Mouse (Mus musculus) midbrain, postnatal 0 days (tissue): Measurements from ENCODE around the gene Vti1a. TPM values are rescaled to one million over a fixed set of nuclear protein-coding genes. Genes with fewer than 3 reads are reported as not detected.

Experiments used
- ATAC-seq: fragments of 200-750 bp; cut with Nextera tagmentation; 2 replicates; pipeline ENCODE4 v1.8.0; 2017; ENCODE audit warnings: moderate number of reproducible peaks, mild to moderate bottlenecking, moderate TSS enrichment, moderate library complexity; ENCODE audit not compliant: low FRiP score
- DNase-seq: peaks from one replicate; pipeline ENCODE4 v3.0.0-alpha.2; 2015; ENCODE audit warnings: low spot score
- H3K27ac ChIP-seq: fragments of 300-500 bp; sonication (generic); 2 replicates; pipeline ENCODE4 v1.5.1; 2014; ENCODE audit warnings: low read depth, mild to moderate bottlenecking, low read length, mixed read lengths
- H3K27me3 ChIP-seq: fragments of 300-500 bp; sonication (generic); 2 replicates; pipeline ENCODE4 v1.6.1; 2014; ENCODE audit warnings: low read length, control low read depth, mixed read lengths; ENCODE audit not compliant: insufficient read depth
- H3K36me3 ChIP-seq: fragments of 300-500 bp; sonication (generic); 2 replicates; pipeline ENCODE4 v1.6.1; 2014; ENCODE audit warnings: low read length, control low read depth, mixed read lengths; ENCODE audit not compliant: insufficient read depth
- H3K4me1 ChIP-seq: fragments of 300-500 bp; sonication (generic); 2 replicates; pipeline ENCODE4 v1.6.1; 2014; ENCODE audit warnings: mild to moderate bottlenecking, control low read depth, antibody characterized with exemption, low read length, mixed read lengths; ENCODE audit not compliant: insufficient read depth
- H3K4me2 ChIP-seq: fragments of 300-500 bp; sonication (generic); 2 replicates; pipeline ENCODE4 v1.6.1; 2014; ENCODE audit warnings: low read depth, mild to moderate bottlenecking, low read length, mixed read lengths; ENCODE audit not compliant: poor library complexity, severe bottlenecking
- H3K4me3 ChIP-seq: fragments of 300-500 bp; sonication (generic); 2 replicates; pipeline ENCODE4 v1.5.1; 2014; ENCODE audit warnings: low read depth, mild to moderate bottlenecking, low read length, moderate library complexity
- H3K9ac ChIP-seq: fragments of 300-500 bp; sonication (generic); replicated peaks from 2 replicates; pipeline ENCODE4 v1.6.1; 2014; ENCODE audit warnings: mild to moderate bottlenecking, low read length, moderate library complexity, mixed read lengths; ENCODE audit not compliant: poor library complexity, severe bottlenecking
- H3K9me3 ChIP-seq: fragments of 300-500 bp; sonication (generic); 2 replicates; pipeline ENCODE4 v1.6.1; 2016; ENCODE audit warnings: low read length, control low read depth
- CTCF ChIP-seq: IDR thresholded peaks from 2 replicates; pipeline ENCODE4 v1.5.1; 2016; ENCODE audit warnings: antibody characterized with exemption, mild to moderate bottlenecking
- WGBS: fragments of 180-500 bp; shearing (Covaris S2); extraction: QIAGEN DNeasy Blood & Tissue Kit; methylation state at CpG from one replicate; pipeline ENCODE4 v1.1.7; 2014; 5-methylcytosine and 5-hydroxymethylcytosine counted together
- polyA plus RNA-seq: library from polyadenylated mRNA; unstranded; fragments of >200 nt; fragmentation: Nextera tagmentation; extraction: Ambion mirVana; gene quantifications from 2 replicates; pipeline ENCODE4 v1.2.1, GENCODE M21; 2015
- total RNA-seq: library from RNA; depleted of rRNA; stranded (reverse); fragments of >200 nt; gene quantifications from 2 replicates; pipeline ENCODE4 v1.2.3, GENCODE M21; 2014

The Vti1a gene
- total and polyA plus RNA-seq, 2 experiments from 2014 or later: 34.2 to 43.2 TPM

DNA sequence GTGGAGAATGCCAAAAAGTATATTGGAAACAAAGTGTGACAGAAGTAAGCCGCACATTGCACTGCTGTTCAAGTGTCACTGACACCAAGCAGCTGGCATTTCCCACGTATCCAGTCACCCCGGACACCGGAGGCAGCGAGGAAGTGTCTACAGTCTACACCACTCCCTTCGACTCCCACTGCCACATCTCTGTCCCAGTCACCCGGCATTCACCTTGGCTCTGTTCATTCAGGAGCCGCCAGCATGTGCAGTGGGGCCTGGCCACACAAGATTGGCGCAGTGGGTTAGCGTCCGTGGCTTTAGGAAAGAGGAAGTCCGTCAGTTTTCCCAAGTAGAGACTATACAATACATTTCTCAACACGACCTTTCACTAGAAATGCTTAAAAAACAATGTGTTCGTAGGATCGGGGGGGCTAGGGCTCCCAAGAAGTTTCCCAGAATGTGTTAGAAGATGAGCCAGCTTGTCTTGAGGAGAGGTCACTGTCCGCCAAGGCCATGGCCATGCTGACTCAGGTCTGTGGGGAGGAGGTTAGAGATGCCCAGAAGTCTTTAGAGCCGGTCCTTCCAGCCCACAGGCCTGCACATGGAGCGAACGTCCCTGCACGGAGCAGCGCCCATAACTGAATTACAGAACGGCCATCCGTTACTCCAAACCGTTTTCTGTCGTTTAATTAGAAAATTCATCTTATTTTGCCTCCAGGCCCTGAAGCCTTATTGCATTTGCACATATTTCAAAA is 261.4 kb downstream of the Vti1a start:
- no peak overlapping the region for H3K4me3 ChIP-seq
- H3K9ac ChIP-seq: no peak overlapping the region
- TF ChIP-seq CTCF: no peak
- H3K9me3 ChIP-seq: no peaks in the 10 kb centered on the region
- H3K4me1 ChIP-seq: peaks cover 7% of the 10 kb centered on the region; the same call in 1 of the 2 replicates
- no peaks in the 10 kb centered on the region for H3K36me3 ChIP-seq
- no peak overlapping the region for H3K27ac ChIP-seq
- no peaks in the 10 kb centered on the region for H3K27me3 ChIP-seq
- ATAC-seq: no peak
- DNase-seq: no peak
- 82% methylated on average over 25 of the region's 25 CpGs for WGBS
- H3K4me2 ChIP-seq: no peak overlapping the region

DNA sequence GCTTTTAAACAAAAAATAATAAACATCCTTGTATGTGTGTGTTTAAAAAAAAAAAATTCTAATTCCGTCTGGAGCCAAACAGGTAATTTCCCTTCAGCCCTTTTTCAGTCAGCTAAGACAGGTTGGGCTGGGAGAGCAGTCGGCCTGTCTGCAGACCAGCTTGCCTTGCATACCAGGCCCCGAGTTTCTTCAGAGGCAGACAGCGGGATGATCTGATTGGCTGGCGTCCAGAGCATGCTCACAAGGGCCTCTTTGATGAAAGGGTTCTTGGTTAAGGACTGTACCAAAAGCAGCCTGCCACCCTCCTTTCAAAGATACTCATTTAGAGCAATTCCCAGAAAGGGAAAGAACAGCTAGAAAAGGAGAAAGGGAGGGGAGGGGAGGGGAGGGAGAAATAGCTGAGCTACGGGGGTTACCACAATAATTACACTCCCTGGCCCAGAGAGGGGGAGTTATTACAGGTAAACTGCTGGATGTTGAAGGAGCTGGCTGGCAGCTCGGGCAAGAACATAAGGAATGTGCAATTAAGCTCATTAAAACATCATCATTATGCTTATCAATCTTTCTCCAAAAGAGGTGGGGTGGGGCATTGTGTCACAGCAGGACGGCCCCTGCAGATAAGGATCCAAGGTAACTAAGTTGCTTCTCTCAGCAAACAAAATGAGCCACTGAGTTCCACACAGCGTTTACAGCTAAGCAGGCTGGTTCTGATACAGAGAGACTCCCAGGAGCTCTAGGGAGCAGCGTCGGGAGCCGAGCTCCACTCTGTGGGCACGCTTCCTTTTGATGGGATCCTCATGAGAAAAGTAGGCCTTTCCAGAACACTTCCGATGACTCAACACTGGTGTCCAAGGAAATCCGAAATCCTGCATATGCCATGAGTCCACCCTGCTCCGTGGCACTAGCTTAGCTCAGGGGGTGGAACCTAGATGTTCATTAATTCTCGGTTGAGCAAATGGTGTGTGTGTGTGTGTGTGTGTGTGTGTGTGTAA is 262.3 kb downstream of the Vti1a start:
- 0 out of 2 replicates have a peak overlapping the region, but pooled peaks have one; percentile 10 for H3K4me2 ChIP-seq
- ATAC-seq (peak; percentile 85), DNase-seq (peak; percentile 90)
- H3K27me3 ChIP-seq: no peaks in the 10 kb centered on the region
- H3K4me1 ChIP-seq: peaks cover 7% of the 10 kb centered on the region; the same call in 1 of the 2 replicates
- H3K27ac ChIP-seq: peak overlapping the region; percentile 47
- H3K4me3 ChIP-seq: no peak overlapping the region
- no peak for TF ChIP-seq CTCF
- H3K36me3 ChIP-seq: no peaks in the 10 kb centered on the region
- 45% methylated on average over 17 of the region's 17 CpGs for WGBS
- H3K9me3 ChIP-seq: no peaks in the 10 kb centered on the region
- no peak overlapping the region for H3K9ac ChIP-seq

DNA sequence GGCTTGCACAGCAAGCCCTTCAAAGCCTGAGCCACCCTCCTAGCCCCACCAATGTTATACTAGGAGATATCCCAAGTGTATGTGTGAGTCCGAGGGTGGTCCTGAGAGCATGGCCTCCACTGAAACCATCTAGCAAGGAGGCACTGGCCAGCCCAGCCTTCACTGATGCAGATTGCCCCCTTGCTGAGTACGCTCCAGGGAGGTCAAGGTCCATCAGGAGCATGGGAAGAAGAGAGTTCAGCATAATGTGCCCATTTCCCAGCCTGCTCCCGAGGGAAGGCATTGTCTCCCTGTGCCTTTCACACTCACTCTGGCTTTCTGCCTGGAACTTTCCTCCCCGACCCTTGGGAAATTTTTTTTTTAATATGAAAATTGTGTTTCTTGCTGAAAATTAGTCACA is 263.2 kb downstream of the Vti1a start:
- TF ChIP-seq CTCF: no peak
- 93% methylated on average over 4 of the region's 4 CpGs for WGBS
- Histone ChIP-seq H3K4me3 (no peak overlapping the region), H3K27me3 (no peaks in the 10 kb centered on the region), H3K9me3 (no peaks in the 10 kb centered on the region), H3K36me3 (no peaks in the 10 kb centered on the region), H3K27ac (no peak overlapping the region), H3K9ac (no peak overlapping the region), H3K4me1 (peaks cover 7% of the 10 kb centered on the region; the same call in 1 of the 2 replicates), H3K4me2 (no peak overlapping the region)
- DNase-seq (no peak), ATAC-seq (no peak)

DNA sequence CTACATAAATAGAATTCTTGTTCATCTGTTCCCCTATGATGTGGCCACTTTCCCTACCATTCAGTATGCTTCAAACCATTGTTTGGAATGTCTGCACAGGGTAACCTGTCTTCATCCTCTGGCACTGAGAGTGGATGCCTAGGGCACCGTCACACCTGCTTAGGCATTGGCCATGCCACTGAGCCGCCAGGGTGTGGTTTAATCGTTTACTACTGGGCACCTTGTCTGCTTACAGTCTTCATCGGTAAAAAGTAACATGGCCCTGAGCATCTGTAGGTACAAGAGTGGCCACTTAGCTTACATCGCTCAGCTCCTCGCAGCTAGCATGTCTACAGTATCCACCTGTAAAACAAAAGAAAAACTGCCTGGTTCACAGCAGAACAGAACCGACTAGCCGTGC is 264.1 kb downstream of the Vti1a start:
- ATAC-seq (no peak), DNase-seq (no peak)
- Histone ChIP-seq H3K9me3 (no peaks in the 10 kb centered on the region), H3K4me2 (no peak overlapping the region), H3K27ac (no peak overlapping the region), H3K27me3 (no peaks in the 10 kb centered on the region), H3K4me3 (no peak overlapping the region), H3K9ac (no peak overlapping the region), H3K36me3 (no peaks in the 10 kb centered on the region), H3K4me1 (peaks cover 7% of the 10 kb centered on the region; the same call in 1 of the 2 replicates)
- 89% methylated on average over 8 of the region's 8 CpGs for WGBS
- TF ChIP-seq CTCF: no peak

- DNase-seq (no peak), ATAC-seq (no peak)
- H3K27me3 ChIP-seq: no peaks in the 10 kb centered on the region
- no peak overlapping the region for H3K9ac ChIP-seq
- 91% methylated on average over 6 of the region's 6 CpGs for WGBS
- H3K4me2 ChIP-seq: no peak overlapping the region
- no peak overlapping the region for H3K27ac ChIP-seq
- no peaks in the 10 kb centered on the region for H3K9me3 ChIP-seq
- H3K4me3 ChIP-seq: no peak overlapping the region
- H3K4me1 ChIP-seq: peaks cover 7% of the 10 kb centered on the region; the same call in 1 of the 2 replicates
- no peaks in the 10 kb centered on the region for H3K36me3 ChIP-seq
- TF ChIP-seq CTCF: no peak
These were observed 264.6 kb downstream of the Vti1a start for GRCm38 (mm10) chr19:55580667-55581066.
